Mouse (Mus musculus) testis, adult 2 months (tissue): ENCODE measurements around the gene Prkcsh. TPM values are rescaled to one million over a fixed set of nuclear protein-coding genes. Genes with fewer than 3 reads are reported as not detected.

Experiments used
- H3K27ac ChIP-seq: fragments of 200-500 bp; 2 replicates; pipeline ENCODE4 v1.5.1; 2012; ENCODE audit warnings: low read depth, low read length; ENCODE audit not compliant: control insufficient read depth, insufficient read depth
- H3K27me3 ChIP-seq: fragments of 200-500 bp; 2 replicates; pipeline ENCODE4 v1.6.1; 2012; ENCODE audit warnings: mild to moderate bottlenecking, low read length, moderate library complexity; ENCODE audit not compliant: control insufficient read depth, insufficient read depth
- H3K36me3 ChIP-seq: fragments of 200-500 bp; 2 replicates; pipeline ENCODE4 v1.6.1; 2012; ENCODE audit warnings: mild to moderate bottlenecking, low read length; ENCODE audit not compliant: control insufficient read depth, insufficient read depth
- H3K4me1 ChIP-seq: fragments of 200-500 bp; 2 replicates; pipeline ENCODE4 v1.6.1; 2012; ENCODE audit warnings: low read length; ENCODE audit not compliant: control insufficient read depth, insufficient read depth
- H3K4me3 ChIP-seq: fragments of 200-500 bp; 2 replicates; pipeline ENCODE4 v1.5.1; 2012; ENCODE audit warnings: low read depth, mild to moderate bottlenecking, low read length, moderate library complexity, mixed read lengths; ENCODE audit not compliant: control insufficient read depth
- CTCF ChIP-seq: fragments of 200-500 bp; IDR thresholded peaks from 2 replicates; pipeline ENCODE4 v1.5.1; 2012; ENCODE audit warnings: low read depth, mild to moderate bottlenecking, inconsistent platforms, low read length, moderate library complexity; ENCODE audit not compliant: control insufficient read depth, insufficient read depth, insufficient replicate concordance
- POLR2A ChIP-seq: fragments of 200-500 bp; IDR thresholded peaks from 2 replicates; pipeline ENCODE4 v1.6.1; 2012; ENCODE audit warnings: low read depth, mild to moderate bottlenecking, inconsistent platforms, low read length, moderate library complexity; ENCODE audit not compliant: control insufficient read depth
- polyA plus RNA-seq: library from polyadenylated mRNA; depleted of rRNA; stranded (reverse); fragments of >200 nt; gene quantifications from 2 replicates; pipeline ENCODE4 v1.2.3, GENCODE M21; 2012

Prkcsh gene
- polyA plus RNA-seq, 1 experiment, result 41.2 TPM

GRCm38 (mm10) chr9:22035300-22036044 lies 32.9 kb downstream of the Prkcsh start:
- Histone ChIP-seq H3K36me3 (no peaks in the 10 kb centered on the region), H3K27me3 (no peaks in the 10 kb centered on the region), H3K27ac (no peak overlapping the region), H3K4me3 (no peak overlapping the region), H3K4me1 (peaks cover 3% of the 10 kb centered on the region)
- TF ChIP-seq CTCF (no peak), POLR2A (no peak)

GRCm38 (mm10) chr9:22037826-22038225 lies 35.2 kb downstream of the Prkcsh start:
- no peak for TF ChIP-seq POLR2A
- no peak for TF ChIP-seq CTCF
- Histone ChIP-seq H3K27me3 (no peaks in the 10 kb centered on the region), H3K36me3 (no peaks in the 10 kb centered on the region), H3K27ac (no peak overlapping the region), H3K4me1 (peaks cover 3% of the 10 kb centered on the region), H3K4me3 (no peak overlapping the region)

- no peak overlapping the region for H3K27ac ChIP-seq
- no peaks in the 10 kb centered on the region for H3K36me3 ChIP-seq
- no peaks in the 10 kb centered on the region for H3K27me3 ChIP-seq
- TF ChIP-seq POLR2A (no peak), CTCF (no peak)
- H3K4me1 ChIP-seq, result no peaks in the 10 kb centered on the region
- no peak overlapping the region for H3K4me3 ChIP-seq
These were observed 39.2 kb downstream of the Prkcsh start for GRCm38 (mm10) chr9:22041832-22042231.

GRCm38 (mm10) chr9:22047329-22047728 lies 44.7 kb downstream of the Prkcsh start:
- Histone ChIP-seq H3K4me1 (peaks cover 17% of the 10 kb centered on the region), H3K4me3 (no peak overlapping the region), H3K36me3 (no peaks in the 10 kb centered on the region), H3K27me3 (peaks cover 2% of the 10 kb centered on the region; the same call in 1 of the 2 replicates), H3K27ac (no peak overlapping the region)
- TF ChIP-seq POLR2A, result no peak
- TF ChIP-seq CTCF, result no peak

- Histone ChIP-seq H3K36me3 (no peaks in the 10 kb centered on the region), H3K27ac (no peak overlapping the region), H3K27me3 (peaks cover 2% of the 10 kb centered on the region; the same call in 1 of the 2 replicates), H3K4me1 (peaks cover 18% of the 10 kb centered on the region), H3K4me3 (no peak overlapping the region)
- no peak for TF ChIP-seq CTCF
- no peak for TF ChIP-seq POLR2A
These were observed 46.7 kb downstream of the Prkcsh start for GRCm38 (mm10) chr9:22049315-22049714.

- TF ChIP-seq POLR2A (no peak), CTCF (no peak)
- Histone ChIP-seq H3K27ac (no peak overlapping the region), H3K4me1 (peaks cover 23% of the 10 kb centered on the region), H3K36me3 (no peaks in the 10 kb centered on the region), H3K27me3 (peaks cover 2% of the 10 kb centered on the region; the same call in 1 of the 2 replicates), H3K4me3 (no peak overlapping the region)
These were observed 47.2 kb downstream of the Prkcsh start for GRCm38 (mm10) chr9:22049721-22050270.

- Histone ChIP-seq H3K4me3 (peak overlapping the region; percentile 51), H3K4me1 (peaks cover 28% of the 10 kb centered on the region), H3K36me3 (no peaks in the 10 kb centered on the region), H3K27me3 (peaks cover 2% of the 10 kb centered on the region; the same call in 1 of the 2 replicates), H3K27ac (no peak overlapping the region)
- TF ChIP-seq CTCF (no peak), POLR2A (no peak)
These were observed 47.8 kb downstream of the Prkcsh start for GRCm38 (mm10) chr9:22050351-22050889.
